Mouse (Mus musculus) spleen, adult 18-20 months (tissue): ENCODE measurements at regions not wholly inside any gene's neighbourhood (a gene's known extent, or its start where the extent isn't known, plus 50 kb on each side); places are given as distances from the start of the nearest gene placed in this dataset.

ENCODE experiments used
- DNase-seq, 2 experiments: peaks; one replicate each; pipeline ENCODE4 v3.0.0; 2022; ENCODE audit warnings: mixed read lengths in 2 of 2

DNA sequence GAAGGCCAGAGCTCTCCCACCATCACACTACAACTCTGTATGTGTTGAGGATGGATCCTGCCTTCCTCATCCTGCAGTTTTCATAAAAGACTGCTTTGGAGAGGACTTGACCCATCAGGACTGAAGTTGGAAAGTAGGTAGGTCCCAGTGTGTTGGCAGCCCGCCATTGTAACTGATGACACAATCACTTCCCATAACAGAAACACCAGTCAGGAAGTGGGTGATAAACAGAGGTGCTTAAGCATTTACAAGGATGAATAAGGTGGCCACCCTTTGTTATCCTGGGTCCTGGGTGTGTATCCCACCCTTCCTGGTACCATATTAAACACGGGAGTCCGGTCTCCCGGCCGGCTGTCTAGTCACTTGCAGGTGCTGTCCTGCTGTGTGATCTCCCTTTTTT is 118.3 kb downstream of the Snx10 start:
- no peak for DNase-seq

DNA sequence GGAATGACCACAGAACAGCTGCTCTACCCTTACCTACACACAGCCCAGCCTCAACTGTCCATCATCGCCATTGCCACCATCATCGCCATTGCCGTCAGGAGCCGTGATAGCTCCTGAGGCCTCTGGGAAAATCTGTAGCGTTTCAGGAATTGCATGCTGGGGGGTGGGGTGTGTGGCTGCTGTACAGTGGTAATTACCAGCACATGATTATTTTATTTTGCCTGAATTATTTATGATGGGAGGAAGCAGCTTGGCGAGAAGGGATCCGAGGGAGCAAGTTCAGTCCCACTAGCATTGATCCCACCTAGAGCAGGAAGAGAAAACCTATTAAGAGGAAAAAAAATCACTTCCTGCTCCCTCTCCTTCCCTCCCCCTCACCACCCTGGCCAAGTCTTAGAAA is 125.1 kb downstream of the Snx10 start:
- DNase-seq, result no peak

DNA sequence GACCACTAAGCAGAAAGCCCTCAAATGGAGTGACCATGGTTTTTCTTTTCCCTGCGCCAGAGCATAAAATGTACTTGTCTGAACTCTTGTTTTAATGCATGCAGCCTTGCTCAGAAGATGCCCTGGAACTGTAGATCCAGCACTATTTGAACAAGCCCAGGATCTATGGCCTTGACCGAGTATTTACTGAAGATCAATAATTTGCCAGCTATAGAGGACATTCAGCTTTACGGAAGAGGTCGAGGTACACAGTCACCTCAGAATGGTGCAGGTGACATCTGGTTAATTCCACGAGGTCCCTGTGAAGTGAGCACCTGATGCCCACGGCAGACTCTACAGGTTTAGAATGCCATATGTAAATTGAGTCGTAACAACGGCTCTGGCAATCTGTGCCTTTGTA is 130.1 kb downstream of the Snx10 start:
- no peak for DNase-seq

DNA sequence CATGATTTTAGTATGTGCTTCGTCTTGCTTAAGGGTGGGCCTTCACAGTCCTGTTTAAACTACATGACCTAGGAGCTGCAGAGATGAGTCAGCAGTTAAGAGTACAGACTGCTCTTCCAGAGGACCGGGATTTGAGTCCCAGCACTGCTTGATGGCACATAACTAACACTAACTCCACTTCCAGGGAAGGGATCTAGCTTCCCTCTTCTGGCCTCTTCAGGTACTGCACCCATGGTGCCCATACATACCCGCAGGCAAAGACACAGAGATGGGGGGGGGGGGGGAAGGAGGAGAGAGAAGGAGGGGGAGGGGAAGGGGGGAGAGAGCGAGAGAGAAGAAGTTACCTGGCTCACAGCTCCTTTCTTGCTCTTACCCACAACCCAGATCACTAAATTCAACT is 131.3 kb downstream of the Snx10 start:
- DNase-seq, result no peak

DNA sequence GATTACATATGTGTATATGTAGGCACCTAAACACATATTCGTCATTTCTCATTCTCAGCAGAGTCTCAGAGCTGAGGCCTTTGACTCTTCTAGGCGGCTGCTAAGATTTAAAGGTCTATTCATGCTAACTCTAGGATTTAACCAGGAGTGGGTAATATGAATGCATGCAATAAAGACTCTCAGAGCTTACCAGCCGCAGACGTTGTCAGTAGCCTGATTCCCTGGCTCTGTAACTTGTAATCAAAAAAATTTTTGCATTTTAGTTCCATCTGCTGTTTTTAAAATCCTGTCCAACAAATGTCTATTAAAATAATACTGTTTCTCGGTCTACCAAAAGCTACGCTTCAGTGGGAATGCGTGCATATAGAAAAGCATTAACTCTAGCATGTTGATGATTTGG is 132.4 kb downstream of the Snx10 start:
- DNase-seq, result no peak

DNA sequence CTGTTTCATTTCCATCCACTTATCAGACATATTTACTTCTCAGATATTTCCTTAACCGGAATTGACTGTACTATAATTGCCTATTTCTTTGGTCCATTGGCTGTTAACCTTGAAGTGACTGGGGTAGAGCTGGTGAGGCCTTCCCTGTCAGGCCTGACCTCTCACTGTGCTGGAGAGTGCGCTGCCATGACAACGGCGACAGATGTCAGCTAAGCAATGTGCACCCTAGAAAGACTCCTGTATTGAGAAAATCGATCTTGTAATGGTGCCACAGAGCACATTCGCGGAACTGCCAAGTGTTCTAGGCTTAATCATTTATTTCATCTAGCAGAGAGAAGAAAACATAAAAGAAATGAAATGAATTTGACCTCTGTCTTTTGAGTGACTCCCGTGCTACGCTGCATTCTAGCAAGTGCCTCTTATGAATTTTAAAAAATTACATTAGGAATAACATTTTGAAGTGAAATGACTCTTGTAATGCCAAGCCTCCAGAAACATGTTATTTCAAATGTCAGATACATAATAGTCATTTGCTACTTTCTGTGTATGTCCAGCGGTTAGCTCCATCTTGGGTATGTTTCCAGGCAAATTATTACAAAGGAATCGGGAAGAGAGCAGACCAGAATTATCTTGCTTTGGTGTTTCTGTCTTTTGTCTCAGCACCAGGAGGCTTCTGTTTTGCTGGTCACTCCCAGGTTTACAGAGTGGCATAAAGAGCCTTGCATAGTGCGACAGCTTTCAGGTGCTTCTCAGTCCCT is 133.4 kb downstream of the Snx10 start:
- DNase-seq, result no peak

DNA sequence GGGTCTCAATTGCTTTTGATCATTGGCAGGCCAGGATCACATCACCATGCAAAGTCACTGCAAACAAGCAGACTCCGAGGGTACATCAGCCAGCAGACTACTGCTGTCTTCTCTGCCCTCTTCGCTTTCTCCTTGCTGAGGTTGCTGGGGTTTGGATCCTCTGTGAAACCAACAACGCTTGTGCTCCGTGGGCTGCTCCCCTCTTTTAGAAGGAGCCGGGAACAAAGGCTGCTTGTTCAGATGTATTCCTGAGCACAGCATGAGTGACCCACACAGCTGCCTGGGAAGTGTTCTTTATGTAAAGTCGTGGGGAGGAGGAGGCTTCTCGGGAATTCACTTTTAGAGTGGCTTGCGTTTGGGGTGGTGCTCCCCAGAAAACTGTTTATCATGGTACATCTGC is 134.7 kb downstream of the Snx10 start:
- no peak for DNase-seq

DNA sequence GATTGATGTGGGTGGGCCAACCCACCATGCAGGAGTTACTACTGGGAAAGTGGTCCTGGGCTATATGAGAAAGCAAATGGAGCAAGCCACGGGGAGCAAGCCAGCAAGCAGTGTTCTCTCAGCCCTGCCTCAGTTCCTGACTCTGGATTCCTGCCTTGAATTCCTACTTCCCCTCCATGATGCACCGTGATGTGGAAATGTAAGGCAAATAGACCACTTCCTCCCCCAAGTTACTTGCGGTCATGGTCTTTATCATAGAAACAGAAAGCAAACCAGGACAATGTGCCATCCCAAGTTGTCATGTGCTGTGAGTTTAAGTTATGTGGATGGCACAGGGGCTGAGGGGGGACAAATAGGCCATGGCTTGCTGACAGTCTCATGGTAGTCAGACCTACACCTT is 139.5 kb downstream of the Snx10 start:
- DNase-seq, result no peak

DNA sequence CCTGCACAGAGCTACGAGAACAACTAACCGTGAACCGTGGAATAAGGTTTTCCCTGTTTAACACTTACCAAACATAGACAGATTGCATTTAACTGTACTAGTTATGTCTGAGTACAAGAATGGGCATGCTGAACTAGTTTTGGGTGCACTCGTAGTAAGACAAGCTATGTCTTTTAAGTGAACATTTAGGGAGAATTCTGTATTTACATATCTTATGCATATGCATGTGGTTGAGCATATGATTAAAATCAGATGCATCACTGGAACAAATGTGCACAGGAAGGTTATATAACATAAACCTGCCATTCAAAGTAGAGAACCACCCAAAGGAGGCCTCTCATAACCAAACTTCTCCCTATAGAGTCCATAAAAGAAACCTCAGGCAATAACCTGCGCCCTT is 140.3 kb downstream of the Snx10 start:
- DNase-seq, result no peak

DNA sequence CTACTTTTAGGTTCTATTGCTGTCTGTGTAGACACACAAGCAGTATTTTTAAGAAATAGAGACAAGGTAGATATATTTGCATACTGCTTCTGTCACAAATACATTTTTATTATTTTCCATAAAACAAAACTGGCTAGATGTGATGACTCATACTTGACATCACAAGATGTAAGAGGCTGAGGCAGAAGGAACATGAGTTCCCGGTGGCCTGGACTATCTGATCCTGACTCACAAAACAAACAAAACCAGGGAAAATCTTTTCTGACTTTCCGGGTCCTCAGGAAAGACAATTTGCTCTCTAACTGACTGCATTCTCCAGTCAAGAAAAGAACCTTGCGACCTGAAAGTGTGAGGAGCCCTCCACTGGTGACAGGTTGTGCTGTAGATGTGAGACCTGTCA is 143.3 kb downstream of the Snx10 start:
- DNase-seq, result no peak

DNA sequence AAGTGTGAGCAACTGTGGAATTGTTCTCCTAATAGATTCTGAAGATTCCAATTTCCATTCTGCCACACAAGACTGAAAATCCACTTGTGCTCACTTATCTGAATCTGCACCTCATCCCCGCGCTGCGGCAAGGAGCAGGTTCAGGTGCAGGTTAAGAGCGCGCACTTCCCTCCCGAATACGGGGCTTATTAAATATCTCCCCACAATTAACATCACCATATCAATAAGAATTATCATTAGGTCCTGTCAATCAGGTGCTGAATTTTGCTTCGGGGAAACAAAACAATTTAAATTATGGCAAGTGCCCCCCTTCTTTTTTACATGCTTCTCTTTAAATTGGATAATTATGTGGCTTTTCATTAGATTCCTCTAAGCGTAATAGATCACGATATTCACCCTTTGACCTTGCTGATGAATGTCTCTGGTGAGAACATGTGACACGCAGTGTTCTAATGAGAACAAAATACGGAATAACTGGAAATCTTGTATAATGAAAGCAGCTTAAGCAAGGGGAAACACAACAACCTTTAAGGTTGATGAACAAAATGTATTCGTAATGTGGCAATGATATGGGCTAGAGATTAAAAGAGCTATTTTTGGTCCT is 151.7 kb downstream of the Snx10 start:
- DNase-seq, result no peak

DNA sequence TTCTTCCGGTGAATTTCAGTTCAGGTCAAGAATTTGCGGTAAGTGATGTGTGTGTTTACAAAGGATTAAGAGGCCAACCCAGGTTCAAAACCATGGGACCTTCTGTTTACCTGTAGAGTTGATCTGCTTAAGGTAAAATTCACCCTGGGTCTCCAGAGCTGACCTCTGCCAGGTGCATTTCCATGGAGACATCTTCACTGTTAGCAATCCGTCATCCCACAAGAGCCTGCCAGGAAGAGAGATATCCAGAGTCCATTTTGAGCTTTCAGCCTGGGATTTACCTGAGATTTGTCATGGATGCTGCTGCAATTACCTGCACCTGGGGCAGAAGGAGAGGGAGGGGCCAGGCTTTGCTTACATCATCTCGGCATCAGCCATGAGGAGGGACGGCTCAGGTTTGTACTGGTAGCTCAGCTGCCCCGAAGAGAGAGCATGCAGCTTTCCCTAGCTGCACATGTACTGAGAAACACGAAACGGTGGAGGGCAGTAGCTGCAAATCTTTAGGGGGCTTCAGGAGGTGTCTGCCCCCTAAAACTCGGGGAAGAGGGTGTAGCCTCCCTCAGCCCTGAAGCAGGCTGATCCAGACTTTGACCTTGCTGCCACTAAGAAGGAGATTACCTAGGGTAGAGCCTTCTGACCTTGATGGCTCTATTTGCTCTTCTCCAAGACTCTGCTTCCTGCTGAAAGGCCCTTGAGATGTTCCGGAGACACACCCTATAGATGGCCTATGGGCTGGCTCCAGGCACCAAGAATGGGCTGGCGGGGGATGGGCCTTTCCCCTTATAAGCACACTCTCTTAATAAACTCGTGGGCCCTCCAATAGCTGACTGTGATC is 153.7 kb downstream of the Snx10 start:
- no peak for DNase-seq

DNA sequence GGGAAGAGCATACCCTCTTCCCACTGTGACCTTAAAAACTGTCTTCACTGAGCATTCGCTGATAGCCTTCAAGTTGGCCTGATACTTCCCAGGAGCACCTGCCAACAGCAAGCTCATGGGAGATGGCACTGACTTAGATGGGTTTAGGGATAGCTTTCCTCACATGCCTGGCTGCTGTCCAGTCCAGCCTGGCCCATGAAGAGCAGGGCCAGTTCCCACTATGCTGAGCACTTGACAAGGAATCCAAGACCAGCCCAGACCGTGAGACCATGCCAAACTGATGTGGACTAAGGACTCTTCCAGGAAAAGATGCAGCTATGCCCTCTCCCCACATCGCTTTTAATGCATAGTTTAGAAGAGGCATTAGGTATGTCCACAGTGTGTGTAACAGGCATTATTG is 155.0 kb downstream of the Snx10 start:
- DNase-seq, result no peak

DNA sequence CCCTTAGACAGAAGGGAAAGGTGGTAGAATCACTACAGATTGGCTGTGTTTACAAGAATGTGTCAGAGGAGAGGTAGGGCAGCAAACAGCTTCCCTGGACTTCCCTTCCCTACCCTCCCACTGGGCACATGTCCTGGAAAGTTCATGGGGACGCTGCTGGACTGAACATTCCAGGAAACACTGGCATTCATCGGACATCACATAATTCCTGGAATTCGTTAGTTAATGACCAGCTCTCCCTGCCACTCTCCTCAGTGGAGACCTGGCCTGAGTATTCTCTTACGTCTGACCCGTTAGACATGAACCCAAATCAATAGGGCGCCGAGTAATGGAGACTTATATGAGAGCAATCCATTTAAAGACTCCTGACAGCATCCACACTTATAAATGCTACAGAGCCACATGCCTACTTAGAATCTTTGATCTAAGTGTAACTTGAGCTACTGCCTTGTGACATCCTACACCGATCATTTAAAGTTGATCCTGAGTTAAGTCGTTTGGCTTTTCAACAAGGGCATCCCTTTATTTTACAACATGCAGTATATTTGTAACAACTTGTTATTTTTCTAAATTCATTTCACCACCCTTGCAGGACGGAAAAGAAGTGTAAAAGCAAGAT is 156.6 kb downstream of the Snx10 start:
- no peak for DNase-seq

DNA sequence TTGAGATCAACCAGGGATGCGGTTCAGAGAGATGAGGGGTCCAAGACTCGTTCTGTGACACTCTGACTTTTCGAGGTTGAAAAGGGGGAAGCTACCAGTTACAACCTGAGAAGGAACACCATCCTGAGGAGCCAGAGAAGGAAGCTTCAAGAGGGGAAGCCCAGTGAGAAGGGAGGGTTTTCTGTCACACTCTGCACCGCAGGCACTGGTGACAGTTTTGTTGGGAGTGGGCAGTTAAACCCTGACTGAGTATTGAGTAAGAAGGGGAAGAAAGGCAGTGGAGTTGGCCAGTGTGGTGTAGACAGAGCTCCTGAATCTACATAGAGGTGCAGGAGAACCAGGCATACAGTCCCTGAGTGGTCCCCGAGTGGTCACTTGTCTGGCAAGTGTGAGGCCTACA is 159.4 kb downstream of the Snx10 start:
- no peak for DNase-seq

DNA sequence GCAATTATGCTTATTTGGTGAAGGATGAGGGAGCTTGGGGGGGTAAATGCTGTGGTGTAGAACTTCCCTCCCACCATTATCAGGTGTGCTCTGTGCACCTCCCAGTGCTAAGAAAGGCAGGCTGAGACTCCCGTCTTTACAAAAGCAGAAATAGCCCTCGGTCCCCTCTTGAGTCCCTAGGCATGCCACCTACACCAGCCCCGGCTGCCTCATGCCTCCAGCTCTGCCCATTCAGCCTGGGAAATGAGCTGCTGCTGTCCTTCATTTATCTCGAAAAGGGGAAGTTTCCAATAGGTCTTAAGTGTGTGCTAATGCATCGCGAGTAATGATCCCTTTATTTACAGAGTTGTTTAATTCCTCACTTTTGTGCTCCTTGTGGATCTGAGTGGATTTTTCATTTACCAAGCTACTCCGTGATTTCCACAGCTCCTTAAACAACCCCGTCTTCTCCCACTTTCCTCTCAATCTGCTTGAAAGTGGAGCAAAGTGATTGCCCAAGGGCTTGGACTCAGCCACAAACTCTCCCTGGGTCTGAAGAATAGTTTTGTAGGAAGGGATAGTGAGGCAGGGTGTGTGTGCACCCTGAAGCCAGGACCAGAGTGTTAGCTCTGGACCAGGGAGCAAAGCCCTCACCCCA is 162.1 kb downstream of the Snx10 start:
- DNase-seq, result no peak

DNA sequence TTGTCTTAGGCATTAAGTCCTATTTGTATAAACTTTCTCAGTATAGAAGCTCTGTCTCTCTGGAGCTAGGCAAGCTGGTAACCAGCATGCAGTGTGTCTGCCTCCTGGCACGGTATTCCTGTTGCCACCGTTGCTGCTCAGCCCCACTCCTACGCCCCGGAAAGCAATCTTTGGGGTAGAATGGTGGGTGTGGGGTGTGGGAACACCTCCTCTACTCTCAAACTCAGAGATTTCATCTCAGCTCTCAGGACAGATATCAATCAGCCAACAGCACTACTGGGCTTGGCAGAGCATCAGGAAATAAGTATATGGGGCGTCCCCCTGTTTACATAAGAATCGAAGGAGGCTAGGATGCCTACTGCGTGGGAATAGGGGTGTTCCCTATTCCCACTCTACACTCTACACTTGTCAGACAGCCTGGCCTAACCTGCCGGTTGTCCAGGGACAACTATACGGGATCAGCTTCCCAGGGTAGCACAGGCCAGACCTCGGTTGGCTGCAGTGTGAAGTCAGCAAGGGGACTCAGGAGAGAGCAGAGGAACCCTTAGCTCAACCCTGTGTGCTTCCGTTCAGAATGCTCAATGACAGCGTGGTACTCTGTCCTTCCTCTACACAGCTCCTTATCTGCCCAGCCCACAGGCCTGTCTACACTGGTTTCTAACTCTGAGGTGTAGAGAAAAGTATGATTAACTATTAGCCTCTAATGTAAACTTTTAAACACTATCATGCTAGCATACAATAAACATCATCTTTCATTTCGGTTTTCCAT is 167.3 kb downstream of the Snx10 start:
- DNase-seq, result no peak

DNA sequence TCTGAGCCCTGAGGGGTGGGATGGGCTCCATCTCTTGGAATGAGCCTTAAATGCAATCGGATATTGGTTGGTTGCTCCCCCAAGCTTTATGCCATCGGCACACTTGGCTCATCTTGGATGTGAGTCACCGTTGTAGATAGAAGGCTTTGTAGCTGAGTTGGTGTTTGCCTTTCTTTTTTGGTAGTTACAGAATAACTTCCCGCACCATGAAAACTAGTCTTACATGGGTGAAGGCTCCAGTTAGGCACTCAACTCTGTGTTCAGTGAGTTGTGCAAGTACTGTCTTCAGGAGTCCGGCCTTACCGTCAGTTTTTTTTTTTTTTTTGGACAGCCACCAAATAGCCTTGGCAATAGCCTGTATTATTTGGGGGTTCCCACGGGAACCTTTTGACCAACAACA is 170.3 kb downstream of the Snx10 start:
- DNase-seq, result no peak

DNA sequence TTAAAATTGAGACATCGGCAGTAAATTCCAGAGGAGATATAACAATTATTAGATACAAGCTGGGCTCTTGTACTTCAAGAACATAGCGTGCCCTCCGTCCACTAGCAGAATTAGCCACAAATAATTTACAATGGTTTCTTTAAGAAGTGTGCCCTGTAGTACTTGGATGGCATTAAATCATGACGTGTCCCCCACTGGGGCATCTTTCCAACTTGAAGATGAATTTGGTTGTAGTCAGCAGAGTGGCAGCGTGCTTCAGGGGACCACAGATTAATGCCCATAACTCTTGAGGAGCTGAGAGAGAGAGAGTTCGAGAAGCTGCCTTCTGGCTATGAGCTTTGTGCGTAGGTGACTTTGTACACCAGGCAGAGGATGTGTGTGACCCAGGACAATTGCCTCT is 172.7 kb downstream of the Snx10 start:
- DNase-seq, result no peak

DNA sequence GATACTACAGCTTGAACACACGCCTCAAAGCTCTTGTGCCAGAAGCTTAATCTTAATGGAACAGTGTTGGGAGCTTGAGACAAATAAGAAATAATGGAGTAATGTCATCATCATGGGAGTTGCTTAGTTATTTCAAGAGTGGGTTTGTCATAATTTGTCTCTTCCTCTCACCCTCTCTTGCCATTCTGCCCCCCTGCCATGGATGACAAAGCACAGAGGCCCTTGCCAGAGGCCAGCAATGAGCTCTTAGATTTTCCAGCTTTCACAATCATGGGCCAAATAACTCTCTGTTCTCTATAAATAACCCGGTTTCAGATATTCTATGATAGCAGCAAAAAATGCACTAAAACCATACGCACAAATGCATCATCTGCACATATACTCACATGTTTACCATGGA is 174.1 kb downstream of the Snx10 start:
- DNase-seq, result no peak

DNA sequence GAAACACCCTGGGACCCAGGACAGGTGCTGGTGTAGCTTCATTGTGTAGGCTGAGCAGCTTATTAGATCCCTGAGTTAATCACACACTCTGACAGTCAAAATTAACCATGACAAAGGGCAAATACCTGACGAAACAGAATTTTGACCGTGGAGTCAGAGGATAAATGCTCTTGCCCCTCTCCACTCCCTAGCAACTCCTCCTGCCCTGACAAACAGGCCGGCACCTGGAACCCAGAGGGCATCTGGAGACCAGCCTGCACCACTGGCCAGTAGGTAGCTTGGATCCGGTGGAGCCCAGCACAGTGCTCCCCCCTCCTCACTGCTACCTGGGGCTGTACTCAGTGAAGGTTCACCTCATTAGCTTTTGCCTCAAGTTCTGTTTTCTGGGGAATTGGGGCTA is 174.5 kb downstream of the Snx10 start:
- no peak for DNase-seq

DNA sequence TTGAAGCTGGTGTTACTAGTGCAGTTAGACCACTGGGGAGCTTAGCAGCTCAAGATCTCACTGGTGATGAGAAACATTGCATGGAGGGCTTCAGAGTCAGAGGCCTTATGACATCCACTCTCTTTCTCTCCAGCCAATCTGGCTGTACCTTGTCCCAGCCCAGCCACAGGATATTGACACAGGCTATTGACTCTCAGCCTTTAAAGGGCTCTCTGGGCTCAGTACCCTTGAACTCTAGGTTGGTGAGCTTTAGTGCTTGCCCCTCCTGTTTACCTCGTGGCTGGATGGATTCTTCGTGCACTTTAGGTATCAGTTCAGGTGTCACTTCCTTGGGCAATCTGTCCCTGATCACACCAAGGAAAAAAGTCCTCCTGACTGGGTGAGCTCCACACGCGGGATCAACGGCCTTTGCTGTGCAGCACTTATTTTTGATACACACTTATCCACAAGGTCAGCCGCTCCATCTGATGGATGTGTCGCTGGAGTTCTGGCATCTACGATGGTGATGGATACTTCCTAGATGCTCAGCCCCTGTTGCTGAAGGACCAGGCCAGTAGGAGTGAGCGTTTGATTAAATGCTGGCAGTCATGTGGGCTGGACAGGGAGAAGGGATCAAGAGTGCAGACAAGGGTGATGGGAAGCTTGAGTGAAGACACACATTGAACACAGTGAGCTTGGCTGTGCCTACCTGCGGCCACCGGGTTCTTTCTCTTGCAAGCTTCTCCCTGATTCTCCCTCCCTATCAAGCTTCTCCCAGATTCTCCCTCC is 177.7 kb downstream of the Snx10 start:
- DNase-seq, result no peak
